Mouse (Mus musculus) neural tube, embryonic 10.5 days (tissue): ENCODE results near the gene Trim43a.
"Not testable (repeated sequence)": the region's sequence is repeated elsewhere in the genome, so short reads cannot be mapped to it uniquely, and the experiment has no call there.

Source experiments
- DNase-seq: peaks from one replicate; pipeline ENCODE4 v3.0.0-alpha.2; 2017; ENCODE audit warnings: low spot score; ENCODE audit errors: extremely low spot score

Gene Trim43a

DNA sequence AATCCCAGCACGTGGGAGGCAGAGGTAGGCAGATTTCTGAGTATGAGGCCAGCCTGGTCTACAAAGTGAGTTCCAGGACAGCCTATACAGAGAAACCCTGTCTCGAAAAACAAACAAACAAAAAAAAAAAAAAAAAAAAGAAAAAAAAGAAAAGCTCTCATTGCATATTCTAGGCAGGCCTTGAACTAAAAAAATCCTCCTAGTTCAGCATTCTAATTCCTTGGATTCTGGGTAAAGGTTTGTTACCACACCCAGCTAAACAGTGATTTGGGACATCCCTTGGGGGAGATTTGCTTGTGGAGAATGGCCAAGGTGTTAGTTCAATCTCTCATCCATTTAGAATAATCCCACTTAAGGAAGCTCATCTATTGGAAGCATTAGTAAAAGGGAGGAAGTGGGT lies at the start of gene Trim43a:
Trim43a (plus strand) TSS at position 301 of the 400 bp plus-strand sequence.
- DNase-seq: not testable (repeated sequence)

DNA sequence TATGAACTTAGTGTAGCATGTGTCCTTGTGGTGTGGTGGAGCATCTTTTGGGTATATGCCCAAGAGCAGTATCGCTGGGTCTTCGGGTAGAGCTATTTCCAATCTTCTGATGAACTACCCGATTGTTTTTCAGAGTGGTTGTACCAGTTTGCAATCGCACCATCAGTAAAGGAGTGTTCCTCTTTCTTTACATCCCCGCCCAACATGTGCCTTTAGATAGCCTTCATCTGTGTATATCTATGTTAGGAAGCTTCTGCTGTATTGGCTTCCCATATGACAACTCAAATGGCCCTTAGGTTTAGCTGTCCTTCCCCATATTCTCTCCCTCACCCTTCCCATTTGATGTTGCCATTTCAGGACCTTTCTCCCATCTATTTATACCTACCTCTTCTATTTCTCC lies 46.6 kb upstream of the Trim43a start:
- no peak for DNase-seq

DNA sequence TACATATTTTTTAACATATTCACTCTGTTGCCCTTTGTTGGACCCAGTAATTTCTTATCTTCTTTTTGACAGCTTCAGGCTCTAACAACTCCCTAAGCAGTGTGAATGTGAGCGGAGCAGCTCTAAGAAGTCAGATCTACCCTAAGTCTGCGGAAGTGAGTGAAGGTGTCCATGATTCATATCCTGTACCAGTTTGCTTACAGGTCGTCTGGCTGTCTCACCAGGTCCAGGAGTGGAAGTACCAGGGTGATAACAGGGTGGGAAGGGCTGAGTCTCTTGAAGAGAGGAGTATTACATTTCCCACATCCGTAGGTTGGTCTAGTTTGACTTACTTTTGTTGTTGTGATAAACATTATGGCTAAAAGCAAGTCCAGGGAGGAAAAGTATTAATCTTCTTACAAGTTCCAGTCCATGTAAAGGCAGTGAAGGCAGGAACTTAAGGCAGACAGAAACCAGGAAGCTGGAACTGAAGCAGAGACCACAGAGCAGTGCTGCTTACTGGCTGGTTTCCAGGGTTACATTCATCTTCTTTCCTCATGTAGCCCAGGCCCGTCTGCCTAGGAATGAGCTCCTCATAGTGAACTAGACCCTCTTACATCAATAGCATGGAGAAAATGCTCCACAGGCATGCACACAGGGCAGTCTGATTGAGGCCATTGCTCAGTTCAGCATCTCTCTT lies 41.0 kb upstream of the Trim43a start:
- DNase-seq: no peak

DNA sequence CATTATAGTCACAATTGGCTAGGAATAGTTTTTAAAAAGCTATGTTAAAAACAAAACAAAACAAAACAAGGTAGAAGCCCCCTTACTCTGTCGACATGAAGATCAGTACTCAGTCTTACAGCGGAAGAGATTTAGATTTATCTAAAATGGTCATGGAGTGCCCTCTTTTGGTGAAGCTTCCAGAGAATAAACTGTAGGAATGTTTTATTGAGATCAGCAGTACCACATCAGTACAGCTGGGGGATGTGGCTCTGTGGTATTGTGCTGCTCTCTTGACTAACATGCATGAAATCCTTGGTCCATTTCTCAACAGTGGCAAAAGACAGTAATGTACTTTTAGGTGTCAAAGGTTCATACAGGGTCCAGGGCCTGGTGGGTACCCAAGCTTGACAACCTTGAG lies 37.9 kb upstream of the Trim43a start:
- no peak for DNase-seq

DNA sequence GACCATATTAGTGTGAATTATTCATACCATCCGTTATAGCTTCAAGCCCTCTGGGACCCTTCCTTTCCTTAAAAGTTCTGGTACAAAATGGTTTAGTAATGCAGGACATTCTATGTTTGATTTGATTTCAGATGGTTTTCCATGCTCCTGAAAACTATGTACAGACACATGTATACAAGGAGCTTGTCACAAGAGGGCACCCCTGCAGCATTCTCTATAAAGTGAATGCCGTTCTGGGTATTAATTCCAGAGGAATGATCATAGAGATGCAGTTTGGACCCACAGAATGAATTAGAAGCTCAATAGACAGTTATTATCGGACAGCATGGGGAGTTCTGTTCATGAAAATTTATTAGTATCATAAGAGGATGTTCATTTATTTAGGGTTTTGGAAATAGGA lies 35.2 kb upstream of the Trim43a start:
- no peak for DNase-seq

DNA sequence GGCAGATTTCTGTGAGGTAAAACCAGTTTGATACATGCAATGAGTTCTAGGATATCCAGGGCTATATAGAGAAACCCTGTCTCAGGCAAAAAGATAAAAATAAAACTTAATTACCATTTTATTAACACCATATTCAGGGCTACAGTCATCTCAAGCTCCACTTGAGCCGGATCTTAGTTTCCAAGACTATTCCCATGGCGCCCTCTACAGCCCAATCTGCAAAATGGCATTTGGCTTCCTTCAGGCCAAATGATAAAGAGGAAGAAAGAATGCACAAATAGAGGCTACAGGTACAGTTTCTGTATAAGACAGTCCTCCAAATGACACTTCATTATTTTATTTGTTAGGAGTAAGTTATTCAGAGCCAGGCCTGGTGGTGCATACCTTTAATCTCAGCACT lies 34.5 kb upstream of the Trim43a start:
- peak; percentile 27 for DNase-seq

DNA sequence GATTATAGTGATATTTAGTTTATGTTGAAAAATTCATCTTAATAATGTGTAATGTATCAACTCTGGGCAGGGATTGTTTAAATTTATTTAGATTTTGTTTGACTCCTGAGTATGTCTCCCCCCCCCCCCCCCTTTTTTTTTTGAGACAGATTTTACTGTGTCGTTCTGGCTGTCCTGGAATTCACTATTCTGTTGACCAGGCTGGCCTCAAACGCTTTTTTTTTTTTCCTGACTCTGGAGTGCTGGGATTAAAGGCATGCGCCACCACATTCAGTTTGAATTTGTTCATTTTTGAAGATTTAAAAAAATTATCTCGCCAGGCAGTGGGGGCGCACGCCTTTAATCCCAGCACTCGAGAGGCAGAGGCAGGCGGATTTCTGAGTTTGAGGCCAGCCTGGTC lies 34.0 kb upstream of the Trim43a start:
- DNase-seq: no peak

DNA sequence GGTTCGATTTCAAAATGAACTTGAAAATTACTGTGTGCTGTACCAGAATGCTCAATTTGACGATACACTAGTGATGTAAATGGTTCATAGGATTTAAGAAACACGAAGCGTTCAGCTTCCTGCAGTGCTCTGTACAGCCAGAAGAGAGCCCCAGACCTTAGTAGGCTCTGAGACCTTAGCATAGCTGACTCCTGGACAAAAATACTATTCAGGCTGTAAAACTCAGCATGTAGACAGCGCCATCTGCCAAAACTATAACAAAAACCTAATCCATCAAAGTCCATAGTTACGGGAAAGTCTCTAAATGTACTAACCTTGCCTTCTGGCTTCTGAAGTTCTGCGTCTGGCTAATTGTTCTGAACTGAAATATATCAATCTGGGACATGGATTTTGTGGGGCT lies 33.4 kb upstream of the Trim43a start:
- DNase-seq: peak; percentile 15

DNA sequence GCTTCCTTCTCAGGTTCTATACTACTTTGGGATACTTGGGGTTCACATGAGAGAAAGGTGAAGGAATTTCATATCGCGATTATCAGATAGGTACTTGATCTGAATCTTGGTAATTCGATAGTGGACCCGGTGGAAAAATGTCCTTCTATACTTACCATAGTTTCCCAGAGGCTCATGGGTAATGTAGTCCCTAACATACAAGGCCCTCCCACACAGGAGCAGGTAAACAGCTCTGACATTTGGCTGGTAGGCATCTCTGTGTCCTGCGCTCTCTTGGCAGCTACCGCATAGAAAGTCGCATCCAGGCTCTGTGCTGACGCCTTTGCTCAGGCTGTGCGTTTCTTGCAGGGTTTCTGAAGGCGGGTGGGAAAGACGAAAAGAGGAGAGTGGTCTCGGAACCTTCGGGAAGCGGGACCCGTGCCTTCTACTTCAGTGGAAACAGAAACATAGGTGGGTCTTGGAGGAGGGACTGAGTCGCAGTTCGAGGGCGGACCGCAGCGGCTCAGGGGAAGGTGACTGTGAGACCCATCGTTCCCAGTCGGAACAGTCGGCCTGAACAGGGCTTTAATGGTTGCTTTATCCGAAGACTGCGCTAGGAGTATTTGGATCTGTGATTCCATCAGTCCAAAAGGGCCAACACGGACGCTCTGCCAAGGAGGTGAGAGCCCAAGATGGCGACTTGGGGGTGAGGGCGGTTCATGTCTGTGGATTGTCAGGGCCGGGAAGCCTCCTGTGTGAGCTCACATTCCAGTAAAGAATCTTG lies 32.7 kb upstream of the Trim43a start, which contains the start of gene Zfp949:
Zfp949 (plus strand) TSS at position 170 of the 763 bp plus-strand sequence.
- DNase-seq: peak; percentile 74

DNA sequence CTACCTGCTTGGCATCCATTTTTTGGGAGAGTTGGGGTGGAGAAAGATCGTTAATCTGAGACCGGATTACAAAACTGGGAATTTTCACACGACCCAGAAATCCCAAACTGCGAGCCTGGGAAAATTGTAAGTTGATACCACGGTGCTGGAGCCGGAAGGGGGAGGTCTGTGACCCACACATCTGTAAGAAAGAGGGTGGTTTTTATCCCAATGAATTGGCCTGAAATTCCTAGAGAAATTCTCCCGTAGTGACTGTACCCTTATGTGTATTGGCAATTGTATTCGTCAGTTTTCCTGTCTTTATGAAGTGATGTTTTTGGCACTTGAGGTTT lies 32.1 kb upstream of the Trim43a start:
- DNase-seq: no peak

DNA sequence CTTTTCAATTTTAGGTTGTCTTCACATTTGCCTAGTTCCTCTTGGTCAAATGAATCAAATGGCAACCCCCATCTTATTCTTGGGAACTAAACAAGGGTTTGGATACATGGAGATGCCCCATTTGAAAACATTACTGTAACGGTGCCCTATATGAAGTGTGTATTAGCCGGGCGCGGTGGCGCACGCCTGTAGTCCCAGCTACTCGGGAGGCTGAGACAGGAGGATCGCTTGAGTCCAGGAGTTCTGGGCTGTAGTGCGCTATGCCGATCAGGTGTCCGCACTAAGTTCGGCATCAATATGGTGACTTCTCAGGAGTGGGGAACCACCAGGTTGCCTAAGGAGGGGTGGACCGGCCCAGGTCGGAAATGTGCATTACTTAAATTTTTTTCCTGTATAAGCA lies 27.6 kb upstream of the Trim43a start:
- DNase-seq: no peak

DNA sequence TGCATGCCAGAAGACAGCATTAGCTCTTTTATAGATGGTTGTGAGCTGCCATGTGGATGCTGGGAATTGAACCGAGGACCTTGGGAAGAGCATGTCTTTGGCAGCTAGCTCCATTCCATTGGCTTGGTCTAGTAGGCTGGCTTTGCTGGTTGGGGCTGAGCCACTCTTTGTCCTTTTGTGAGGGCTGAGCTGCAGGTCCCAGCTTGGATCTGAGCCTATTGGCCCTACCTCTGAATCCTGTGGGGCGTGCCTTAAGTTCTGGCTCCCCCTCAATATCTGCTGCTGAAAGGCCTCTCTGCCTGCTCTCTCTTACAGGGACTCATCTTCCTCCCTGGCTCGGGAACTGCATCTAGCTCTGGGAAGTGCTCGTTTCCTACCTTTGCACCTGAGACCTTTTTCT lies 22.5 kb upstream of the Trim43a start:
- DNase-seq: no peak

DNA sequence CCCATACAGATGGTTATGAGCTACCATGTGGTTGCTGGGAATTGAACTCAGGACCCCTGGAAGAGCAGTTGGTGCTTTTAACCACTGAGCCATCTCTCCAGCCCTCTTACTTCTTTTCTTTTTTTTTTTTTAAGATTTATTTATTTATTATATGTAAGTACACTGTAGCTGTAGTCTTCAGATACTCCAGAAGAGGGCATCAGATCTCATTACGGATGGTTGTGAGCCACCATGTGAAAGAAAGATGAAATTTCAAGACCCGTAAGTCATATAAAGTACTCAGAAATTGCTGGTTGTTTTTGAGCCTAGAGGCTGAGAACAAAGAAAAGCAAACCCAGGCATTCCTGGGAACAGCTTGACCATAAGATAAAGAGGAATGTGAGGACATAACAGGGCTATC lies 19.2 kb upstream of the Trim43a start:
- not testable (repeated sequence) for DNase-seq

DNA sequence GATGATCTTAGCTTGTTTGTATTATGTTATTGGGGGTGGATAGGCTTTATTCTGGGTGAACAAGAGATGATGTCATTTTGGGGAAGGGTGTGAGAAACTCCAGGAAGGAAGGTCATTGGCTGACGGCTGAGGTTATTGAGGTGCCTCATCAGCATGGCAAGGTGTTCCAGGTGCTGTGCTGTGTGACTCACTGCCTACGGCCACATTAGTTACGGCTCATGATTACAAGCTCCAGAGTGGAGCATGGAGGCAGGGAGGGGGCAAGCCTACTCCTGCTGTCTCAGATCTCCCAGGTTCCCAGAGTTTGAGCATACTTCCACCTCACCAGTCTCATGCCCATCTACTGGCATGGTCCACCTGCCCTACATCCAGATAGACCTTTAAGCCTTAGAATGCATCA lies 10.2 kb upstream of the Trim43a start:
- DNase-seq: not testable (repeated sequence)

DNA sequence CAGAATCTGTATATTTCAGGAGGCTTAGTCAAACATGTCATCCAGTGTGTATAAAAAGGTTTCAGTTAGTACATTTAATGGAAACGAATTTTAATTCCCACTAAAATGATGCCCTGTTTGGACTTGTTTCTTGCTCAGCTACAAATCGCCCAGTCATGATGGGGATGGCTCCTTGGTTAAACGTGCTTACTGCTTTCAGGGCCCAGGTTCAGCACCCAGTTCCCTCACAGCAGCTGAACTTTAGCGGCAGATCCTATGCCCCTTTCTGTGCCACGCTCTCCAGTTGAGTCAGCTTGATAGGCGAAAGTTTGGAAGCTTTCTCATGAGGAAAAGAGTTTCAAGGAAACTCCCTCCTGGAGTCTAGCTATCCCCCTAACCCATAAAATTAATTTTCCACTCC lies 13.0 kb downstream of the Trim43a start:
- DNase-seq: not testable (repeated sequence)

DNA sequence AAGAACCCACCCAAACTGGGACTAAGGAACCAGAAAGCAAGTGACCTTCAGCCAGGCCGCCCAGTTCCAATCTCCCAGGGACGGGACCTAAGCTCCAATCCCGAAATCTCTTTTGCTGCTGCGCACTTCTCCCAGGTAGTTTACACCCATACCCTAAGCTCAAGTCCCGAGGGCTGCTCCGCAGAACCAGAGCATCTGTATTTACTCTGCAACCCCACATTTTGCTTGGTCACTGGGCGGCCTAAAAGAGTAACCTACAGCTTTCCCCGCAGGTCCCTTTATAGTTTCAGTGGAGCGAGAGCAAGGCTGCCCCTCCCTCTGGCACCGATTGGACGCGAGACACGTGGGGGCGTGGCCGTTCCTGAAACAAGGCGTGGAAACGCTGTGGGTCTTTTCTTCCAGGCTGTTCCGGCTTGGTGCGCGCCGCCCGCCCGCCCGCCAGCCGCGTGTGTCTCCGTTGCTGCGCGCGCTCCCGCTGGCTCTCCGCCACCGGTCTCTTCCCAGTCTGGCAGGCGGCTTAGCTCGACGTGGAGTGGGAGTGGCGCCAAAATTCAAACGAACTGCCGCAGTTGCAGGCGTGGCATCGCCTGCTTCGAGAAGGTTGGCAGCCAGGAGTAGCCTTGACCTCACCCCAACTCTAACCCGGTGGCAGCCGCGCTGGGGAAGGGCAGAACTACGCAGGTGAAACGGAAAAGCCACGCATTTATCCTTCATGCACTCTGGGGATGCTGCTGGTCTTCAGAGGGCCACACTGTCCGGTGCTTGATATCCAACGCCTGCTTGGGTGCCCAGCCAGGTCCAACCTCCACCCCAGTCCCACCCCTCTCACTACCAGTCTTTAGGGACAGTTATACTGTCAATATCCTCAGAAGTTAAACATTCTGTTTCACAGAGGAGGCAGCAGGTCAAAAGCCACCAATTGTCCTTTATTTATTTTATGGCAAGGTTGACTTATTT lies 18.8 kb downstream of the Trim43a start:
- peak; percentile 88 for DNase-seq

DNA sequence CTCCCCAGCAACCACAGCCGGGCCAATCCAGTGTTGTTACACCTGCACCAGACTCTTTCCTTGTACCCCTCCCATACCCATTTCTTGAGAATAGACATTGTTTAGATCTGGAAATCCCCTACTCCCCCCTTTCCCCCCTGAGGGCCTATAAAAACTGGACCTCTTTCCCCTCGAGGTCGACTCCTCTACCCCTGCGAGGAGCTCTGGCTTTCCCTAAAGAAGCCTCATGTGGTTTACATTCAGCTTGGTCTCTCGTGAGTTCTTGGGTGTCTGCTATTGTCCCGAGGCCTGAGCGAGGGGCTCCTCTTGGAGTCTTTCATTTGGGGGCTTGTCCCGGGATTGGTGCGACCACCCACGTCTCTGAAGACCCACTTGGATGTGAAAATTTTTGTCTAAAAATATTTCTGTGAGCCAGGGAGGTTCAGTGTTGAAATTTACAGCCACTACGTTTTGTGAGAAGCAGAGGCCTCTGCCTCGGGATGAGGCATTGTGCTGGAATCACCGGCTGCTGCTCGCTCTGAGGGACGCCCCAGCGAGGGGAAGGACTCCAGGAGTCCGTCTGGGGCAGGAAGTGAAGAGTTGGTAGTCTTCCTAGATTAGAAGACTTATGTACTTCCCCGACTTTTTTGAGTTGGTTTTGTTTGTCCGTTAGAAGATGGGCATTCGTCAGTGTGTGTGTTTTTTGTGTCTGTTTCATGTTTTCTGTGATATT lies 45.3 kb downstream of the Trim43a start:
- DNase-seq: not testable (repeated sequence)

DNA sequence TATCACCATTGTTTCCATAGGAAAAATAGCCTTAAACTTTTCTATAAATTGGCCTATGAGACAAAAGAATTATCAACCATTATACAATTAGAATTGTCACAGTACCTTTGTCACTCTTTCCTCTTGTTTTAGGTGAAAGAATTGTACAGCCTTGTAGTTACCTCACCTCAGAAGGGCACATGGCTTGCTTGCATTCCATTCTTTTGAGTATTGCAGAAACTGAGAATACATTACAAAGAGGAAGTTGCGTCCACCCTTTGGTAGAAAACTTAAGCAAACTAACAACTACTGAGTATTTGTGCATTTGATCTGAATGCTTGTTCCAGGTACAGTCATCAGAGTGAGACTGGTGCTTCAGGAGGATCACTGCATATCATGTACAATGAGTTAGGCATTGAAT lies 57.4 kb downstream of the Trim43a start:
- not testable (repeated sequence) for DNase-seq
